Mouse (Mus musculus) T-cell, adult 66 days (primary cell): ENCODE results near the gene Lrpap1. TPM values are rescaled to one million over a fixed set of nuclear protein-coding genes. Genes with fewer than 3 reads are reported as not detected.

ENCODE experiments used
- total RNA-seq, 2 experiments: library from RNA; stranded (reverse); gene quantifications; 3 replicates in 1 of 2; 4 replicates in 1 of 2; pipeline ENCODE4 v1.2.4; 2023

Lrpap1 gene
- 10 to 100 TPM; 45.8 to 57.4 TPM for total RNA-seq

DNA sequence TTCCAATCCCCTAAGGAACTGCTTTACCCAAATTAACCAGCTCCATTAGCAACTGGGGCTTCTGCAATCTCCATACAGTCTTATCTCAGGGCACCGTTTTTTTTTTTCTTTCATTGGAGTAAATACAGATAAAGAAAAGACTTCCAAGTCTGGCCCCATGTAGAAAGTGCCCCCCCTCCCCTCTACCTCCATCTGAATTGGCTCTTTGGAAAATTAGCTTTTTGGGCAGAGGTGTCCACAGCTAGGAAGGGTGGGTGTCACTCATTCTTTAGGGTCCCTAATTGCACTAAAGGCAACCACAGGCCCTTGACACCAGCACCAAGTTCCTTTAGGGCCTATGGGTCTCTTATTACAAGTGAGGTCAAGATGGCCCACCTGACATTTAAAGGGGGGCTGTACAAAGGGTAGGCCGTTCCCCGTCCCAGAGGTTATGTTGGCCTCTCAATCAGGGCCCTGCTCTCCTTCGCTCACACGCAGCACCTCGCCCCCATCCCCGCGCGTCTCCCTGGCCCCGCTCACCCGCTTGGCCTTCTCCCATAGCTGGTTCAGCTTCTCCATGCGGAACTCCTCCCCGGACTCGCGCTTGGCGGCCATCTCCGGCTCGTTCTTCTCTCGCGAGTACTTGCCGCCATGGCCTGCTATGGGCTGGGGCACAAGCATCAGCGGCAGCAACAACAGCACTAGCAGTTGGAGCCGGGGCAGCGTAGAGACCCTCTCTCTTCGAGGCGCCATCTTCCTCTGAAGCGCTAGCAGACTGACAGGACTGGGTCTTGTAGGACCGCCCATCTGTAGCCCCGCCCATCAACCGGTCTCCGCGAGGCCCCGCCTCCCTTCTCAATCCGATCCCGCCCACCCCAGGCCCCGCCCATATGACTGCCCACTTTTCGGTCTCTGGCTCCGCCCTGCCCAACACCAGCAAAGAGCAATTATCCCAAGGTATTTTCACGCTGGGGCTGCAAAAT is at the start of gene Lrpap1:
Lrpap1 (minus strand) TSS at position 807 of the 962 bp plus-strand sequence.

DNA sequence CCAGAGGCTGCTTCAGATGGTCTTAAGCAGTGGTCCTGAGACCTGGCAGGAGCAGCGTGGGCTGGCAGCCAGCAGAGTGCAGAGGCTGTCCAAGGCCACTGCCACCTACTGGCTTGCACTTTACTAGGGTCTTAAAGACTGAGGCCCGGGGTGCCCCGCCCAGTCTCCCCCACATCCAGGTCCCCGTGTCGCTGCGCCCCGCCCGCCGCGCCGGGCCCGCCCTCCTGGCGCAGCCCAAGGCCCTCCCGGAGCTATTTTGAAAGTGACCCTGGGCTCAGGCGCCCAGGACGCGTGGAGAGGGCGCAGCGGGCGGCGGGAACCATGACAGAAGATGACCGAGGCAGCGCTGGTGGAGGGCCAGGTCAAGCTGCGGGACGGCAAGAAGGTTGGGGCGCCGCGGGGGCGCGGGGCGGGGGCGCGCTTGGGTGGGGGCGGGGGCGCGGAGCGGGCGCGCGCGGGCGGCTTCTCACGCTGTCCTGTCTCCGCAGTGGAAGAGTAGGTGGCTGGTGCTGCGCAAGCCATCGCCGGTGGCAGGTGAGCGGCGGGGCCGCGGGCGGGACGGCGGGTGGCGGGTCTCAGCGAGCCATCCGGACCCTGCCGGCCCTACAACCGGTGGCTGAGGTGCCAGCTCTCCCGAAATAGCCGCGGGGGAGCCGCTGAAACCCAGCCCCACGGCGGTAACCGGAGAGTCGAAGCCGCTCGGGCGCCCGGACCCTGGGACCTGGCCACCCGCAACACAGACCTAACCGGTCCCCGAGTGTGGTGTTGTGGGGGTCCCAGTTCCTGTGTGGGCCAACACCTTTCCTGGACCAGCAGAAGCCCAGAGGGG is 48.7 kb downstream of the Lrpap1 start, which contains the start of gene Dok7:
Dok7 (plus strand) TSS at position 163 of the 829 bp plus-strand sequence.

Other genes with a start within 250 kb of the Lrpap1 start
- 1 to 10 TPM; 3.8 to 6.6 TPM for gene Msantd1, start 197.8 kb downstream of the Lrpap1 start, total RNA-seq
- 1 to 10 TPM; 3.6 to 5.1 TPM for gene Rgs12, start 156.3 kb downstream of the Lrpap1 start, total RNA-seq
- gene Hgfac, start 64.3 kb downstream of the Lrpap1 start, total RNA-seq: 1 to 10 TPM; 1.4 to 1.8 TPM
- not detected for gene Dok7, start 49.0 kb downstream of the Lrpap1 start, total RNA-seq
- not detected for gene Adra2c, start 172.6 kb upstream of the Lrpap1 start, total RNA-seq